Mouse (Mus musculus): ENCODE measurements at regions not wholly inside any gene's neighbourhood (a gene's known extent, or its start where the extent isn't known, plus 50 kb on each side); places are given as distances from the start of the nearest gene placed in this dataset.

DNA sequence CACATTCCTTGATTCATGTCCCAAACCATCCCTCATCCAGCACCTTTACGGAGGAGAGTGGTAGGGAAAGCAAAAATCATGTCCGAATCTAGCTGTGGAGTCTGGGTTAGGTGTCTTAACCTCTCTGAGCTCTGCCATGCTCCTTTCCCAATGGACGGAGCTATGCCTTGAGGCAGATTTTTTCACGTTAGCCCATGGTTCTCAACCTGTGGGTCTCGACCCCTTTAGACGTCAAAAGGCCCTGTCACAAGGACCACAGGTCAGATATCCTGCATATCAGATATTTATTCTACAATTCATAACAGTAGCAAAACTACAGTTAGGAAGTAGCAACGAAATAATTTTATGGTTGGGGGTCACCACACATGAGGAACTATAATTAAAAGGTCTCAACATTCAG is 198.1 kb downstream of the Cdc5l start:
- TF ChIP-seq POLR2A (IDR thresholded peaks at IDR 0.05; ENCODE audit: borderline replicate concordance, control insufficient read depth, low read depth, low read length) (no peak), CTCF (IDR thresholded peaks at IDR 0.05; ENCODE audit: control insufficient read depth, insufficient read depth, low read length) (no peak)

Data from bone marrow, adult 2 months (tissue).